Mouse (Mus musculus) cerebellum, adult 11-12 months (tissue): Measurements from ENCODE around the gene Golga2.

Experiments
- DNase-seq: peaks from one replicate; pipeline ENCODE4 v3.0.0; 2022

Golga2 gene

DNA sequence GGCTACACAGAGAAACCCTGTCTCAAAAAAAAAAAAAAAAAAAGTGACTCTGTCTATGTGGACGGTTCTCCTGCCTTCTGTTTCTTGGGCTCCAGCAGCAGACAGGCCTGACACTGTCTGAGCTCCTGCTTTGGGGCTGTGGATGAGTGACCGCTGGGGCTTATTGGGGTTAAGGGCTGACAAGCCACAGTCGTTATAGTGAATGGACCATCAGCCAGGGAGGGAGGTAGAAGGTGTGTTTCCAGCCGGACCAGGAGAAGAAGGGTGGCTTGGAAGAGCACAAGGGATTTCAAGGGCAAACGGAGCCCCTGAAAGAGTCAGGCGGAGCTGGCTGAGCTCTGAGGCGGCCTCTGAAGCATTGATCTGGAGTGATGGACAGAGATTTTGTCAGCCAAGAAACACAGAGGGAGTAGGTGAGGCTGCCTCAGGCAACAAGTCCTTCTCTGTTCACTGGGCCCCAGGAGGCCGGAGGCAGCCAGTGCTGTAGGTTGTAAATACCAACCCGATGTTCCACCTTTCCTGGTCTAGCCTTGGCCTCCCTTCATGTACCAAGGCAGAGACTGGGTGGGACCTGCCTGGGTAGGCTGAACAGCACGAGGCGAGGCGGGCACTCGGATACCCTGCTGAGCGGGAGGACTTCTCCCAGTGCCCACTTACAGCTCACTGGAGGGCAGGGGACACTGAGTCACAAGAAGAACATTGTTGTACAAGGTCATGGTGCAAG lies 57.6 kb downstream of the Golga2 start:
- peak; percentile 65 for DNase-seq

DNA sequence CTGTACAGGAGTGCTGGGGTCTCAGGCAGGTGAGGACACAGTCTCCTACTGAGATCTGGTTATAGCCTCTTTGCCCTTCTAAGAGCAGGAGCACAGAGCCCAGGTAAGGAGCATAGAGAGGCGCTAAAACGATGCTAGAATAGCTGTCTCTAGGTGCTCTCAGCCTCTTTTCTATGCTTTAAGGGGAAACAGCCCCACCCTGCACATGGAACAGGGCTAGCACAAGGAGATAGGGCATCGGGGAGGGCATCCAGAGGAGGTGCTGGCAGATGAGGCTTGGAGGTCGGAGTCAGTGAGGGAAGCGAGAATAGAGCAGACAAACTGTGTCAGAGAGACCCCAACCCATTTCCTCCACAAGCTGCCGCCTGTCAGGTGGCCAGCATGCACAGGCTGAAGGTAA lies 59.8 kb downstream of the Golga2 start:
- peak; percentile 55 for DNase-seq

GRCm38 (mm10) chr2:32348311-32348710 lies 61.1 kb downstream of the Golga2 start:
- DNase-seq, result peak; percentile 89

DNA sequence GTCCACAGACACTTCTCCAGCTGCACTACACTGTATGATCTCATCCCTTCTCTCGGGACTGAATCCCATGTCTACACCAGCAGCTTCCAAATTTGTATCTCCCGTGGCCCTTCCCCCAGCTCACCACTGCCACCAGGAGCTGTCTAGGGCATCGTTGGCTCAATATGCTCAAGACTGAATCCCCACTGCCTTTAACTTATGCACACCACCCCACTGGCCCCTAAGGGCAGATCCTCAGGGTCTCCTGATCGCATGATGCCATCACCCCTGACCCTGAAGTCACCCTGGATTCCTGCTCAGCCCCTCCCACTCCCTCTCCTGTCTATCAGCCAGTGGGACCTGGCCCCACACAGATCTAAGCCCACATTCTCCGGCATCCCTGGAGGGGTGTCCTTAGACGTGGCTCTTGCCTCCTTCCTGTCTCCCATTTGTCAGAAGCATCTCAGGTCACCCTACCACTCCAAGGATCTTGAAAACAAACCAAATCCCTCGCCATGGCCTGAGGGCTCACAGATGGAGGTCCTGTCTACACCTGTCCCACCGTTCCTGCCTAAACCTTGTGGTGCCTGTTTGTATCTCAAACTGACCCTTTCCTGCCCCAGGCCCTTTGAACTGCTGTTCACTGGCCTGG lies 62.6 kb downstream of the Golga2 start:
- peak; percentile 69 for DNase-seq

GRCm38 (mm10) chr2:32350471-32351051 lies 63.4 kb downstream of the Golga2 start:
- DNase-seq, result peak; percentile 80

DNA sequence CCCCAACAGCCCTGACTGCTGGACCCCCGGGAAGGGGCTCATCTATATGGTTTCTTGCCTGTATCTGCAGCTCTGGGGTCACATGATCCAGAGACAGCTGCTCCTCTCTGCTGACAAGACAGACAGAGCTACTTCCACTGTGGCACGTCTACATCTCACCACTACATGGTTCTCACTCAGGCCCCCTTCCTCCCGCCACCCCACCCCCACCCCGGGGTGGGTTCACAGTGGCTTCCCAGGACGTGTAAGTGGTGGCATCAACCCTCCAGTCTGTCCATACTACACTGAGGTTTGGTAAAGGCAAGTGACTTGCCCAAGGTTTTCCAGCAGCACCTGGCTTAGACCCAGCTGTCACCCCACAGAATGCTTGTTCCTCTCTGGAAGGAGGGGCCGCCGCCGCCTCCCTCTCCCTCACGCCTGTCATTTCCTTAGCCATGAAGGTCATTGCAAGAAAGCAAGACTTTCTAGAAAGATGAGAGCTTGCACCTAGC lies 64.3 kb downstream of the Golga2 start:
- DNase-seq, result peak; percentile 84

DNA sequence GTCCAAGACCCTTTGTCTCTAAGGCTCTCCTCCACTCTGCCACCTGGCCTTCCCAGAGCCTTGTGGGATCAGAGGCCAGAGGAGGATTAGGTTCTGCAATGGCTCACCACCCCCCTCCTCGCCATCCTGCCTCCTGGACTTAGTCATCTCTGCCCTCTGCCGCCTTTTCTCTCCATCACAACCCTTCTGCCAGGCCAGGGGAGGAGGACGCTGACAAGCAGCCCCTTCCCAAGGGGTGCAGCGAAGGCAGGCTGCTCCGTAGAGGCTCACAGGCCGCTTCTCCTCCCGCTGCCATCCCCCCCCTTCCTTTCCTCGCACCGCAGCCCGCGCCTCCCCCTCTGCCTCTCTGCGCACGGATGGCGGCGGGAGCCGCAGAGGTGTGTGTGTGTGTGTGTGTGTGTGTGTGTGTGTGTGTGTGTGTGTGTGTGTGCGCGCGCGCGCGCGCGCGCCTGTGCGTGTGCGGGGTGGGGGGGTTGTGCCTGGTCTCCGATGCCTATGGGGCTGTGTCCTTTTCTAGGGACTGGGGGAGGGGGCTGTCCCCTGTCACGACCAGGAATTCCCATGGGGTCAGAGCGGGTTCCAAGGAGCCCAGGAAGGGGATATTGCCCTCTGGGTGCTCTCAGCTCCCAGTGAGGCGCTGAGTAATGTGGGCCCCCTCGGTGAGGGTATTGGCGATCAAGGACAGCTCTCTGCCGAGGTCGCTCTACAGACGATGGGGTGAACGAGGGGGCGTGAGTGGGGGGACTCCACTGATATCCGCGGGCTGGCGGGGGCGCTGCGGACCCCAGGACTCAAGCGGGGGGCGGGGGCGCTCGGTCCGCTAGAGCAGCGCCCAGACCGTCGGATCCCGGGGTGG lies 65.2 kb downstream of the Golga2 start, which contains the start of gene Ciz1:
Gene Ciz1 (plus strand): TSS at position 177 of the 856 bp plus-strand sequence.
- peak; percentile 85 for DNase-seq

- peak; percentile 96 for DNase-seq
Measured at GRCm38 (mm10) chr2:32353007-32353542, 65.9 kb downstream of the Golga2 start, which contains the start of gene Dnm1. TSS of gene Dnm1 (minus strand) at chr2:32353338.

DNA sequence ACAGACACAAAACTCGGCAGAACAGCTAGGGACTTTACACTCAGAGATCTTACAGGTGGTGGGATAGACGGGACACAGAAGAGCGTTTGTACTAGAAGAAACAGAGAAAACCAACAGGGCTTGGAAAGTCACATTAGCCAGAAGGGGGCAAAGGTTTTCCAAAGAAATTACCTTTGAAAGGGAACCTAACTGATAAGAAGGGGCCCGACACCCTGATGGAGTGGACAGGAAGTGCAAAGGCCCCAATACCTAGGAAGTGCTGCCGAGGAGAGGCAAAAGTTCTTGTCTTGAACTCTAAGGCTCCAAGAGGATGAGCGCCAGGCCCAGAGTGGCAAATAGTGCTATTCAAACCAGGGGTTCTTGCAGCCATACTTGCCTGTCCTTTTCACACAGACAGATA lies 66.7 kb downstream of the Golga2 start:
- DNase-seq, result peak; percentile 52

DNA sequence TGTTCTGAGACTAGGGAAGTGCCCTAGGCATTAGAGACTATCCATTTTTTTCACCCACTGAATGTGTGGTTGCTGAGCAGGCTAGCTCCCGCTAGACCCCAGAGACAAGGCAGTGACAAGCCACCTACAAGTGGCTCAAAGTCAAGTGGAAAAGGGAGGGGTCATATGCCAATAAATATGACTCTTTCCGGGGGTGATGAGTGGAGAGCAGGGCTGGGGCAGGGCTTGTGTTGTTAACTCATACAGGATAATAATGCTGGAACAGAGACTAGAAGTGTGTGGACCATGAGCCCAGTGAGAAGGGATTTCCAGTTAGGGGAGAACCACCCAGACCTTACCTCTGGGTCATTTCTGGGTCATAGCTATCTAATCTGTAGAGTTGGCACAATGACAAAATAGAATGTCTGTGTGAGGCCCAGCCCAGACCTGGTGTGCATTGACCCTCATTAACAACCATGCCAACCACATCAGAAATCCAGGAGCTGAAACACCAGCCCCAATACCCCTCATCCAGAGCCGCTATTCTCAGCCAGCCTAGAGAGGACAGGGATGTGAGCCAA lies 67.2 kb downstream of the Golga2 start:
- DNase-seq, result peak; percentile 50

- DNase-seq, result peak; percentile 35
Measured at GRCm38 (mm10) chr2:32356216-32356615, 69.0 kb downstream of the Golga2 start.
